Mouse (Mus musculus) cortical plate, adult 2 months (tissue): ENCODE data around the gene Dnah17.

Experiments
- CTCF ChIP-seq: fragments of 200-500 bp; IDR thresholded peaks from 2 replicates; pipeline ENCODE4 v1.5.1; 2011; ENCODE audit warnings: mild to moderate bottlenecking, control low read depth, low read length; ENCODE audit not compliant: insufficient read depth; ENCODE audit errors: extremely low read depth
- POLR2A ChIP-seq: fragments of 200-500 bp; IDR thresholded peaks from 2 replicates; pipeline ENCODE4 v1.6.1; 2011; ENCODE audit warnings: mild to moderate bottlenecking, low read length, control low read depth; ENCODE audit not compliant: insufficient read depth; ENCODE audit errors: extremely low read depth

DNA sequence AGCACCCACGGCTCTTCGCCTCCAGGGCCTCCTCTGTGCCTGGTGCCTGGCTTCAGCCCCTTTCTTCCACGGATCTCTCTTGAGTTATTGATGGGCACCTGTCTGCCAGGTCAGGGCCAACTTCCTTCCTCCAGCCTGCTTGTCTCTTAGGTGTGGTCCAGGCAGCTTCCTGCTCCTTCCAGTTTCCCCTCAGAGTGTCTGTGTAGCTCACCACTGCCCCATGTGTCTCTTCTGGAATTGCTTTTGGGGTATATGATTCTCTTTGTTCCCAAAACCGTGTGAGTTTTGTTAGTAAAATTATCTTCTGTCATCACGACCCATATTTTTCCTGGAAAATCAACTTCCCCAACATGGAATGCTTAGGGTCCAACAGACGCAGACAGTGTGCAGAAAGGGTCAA lies 53.5 kb downstream of the Dnah17 start:
- no peak for TF ChIP-seq POLR2A
- TF ChIP-seq CTCF = peak; percentile 13; the same call in 1 of the 2 replicates
